Mouse (Mus musculus) G1E (cell line): ENCODE data around the gene Calhm1.

ENCODE experiments used
- CTCF ChIP-seq: IDR thresholded peaks from 2 replicates; pipeline ENCODE4 v1.5.1; 2012; ENCODE audit warnings: low read depth, low read length, inconsistent platforms, mixed read lengths
- GATA1 ChIP-seq: IDR thresholded peaks from 2 replicates; pipeline ENCODE4 v1.6.1; 2012; ENCODE audit warnings: borderline replicate concordance, low read length, inconsistent platforms, mixed read lengths

- TF ChIP-seq CTCF (no peak), GATA1 (no peak)
Measured at GRCm38 (mm10) chr19:47179272-47179809, 35.3 kb upstream of the Calhm1 start.
